Comparison of ENCODE assay signal across 22 mouse cellular contexts in the genomic region with DNA sequence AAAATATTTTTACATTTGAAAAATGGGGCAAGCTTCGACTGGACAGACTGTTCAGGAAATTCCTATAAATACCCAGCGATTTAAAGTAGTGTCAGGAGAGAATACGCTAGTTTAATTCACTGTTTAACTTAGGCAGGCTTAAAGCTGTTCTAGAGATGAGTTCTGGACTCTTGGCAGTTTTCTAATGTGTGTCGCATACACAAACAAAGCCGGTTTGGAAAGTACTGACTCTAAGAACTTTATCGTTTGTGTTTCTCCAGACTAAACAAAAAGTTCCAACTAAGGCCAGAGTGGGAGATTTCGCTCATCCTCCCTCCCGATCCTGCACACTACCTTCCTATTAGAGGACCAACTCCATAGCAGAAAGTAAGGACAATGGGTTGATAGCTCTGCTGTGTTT.
DNase-seq lines count a peak whose midpoint lies in the region; ATAC-seq and TF ChIP-seq lines count a peak whose summit lies in the region.
"Had no signal": no experiment of that assay in that cellular context is flagged by ENCODE, and none has a peak within 500 bp of the region (broad histone marks: within the 10 kb centered on the region; RNA-seq: fewer than 3 reads in every experiment).

No protein-coding gene starts in this region.

- 0 out of 2 replicates have a peak overlapping the region, but pooled peaks have one; percentile 23 for H3K27ac ChIP-seq in heart, adult 2 months
- H3K27ac ChIP-seq in heart, embryonic 10.5 days, result no peak overlapping the region
- H3K27ac ChIP-seq in heart, postnatal 0 days (ENCODE audit: low read depth), result no peak overlapping the region
- peak overlapping the region; percentile 62 for H3K27ac ChIP-seq in lung, embryonic 15.5 days
- no peak overlapping the region; the same call in 1 of the 2 replicates for H3K27ac ChIP-seq in stomach, embryonic 16.5 days (ENCODE audit: low read length)
- H3K27ac ChIP-seq: embryonic facial prominence, embryonic 10.5 days; gastrocnemius, adult 2 months; hindbrain, embryonic 12.5 days had no signal

- no peaks in the 10 kb centered on the region for H3K27me3 ChIP-seq in heart, adult 2 months (ENCODE audit: control insufficient read depth, insufficient read depth, low read length)
- H3K27me3 ChIP-seq in heart, embryonic 10.5 days (ENCODE audit: insufficient read depth, poor library complexity, severe bottlenecking), result no peaks in the 10 kb centered on the region
- H3K27me3 ChIP-seq in heart, postnatal 0 days (ENCODE audit: control insufficient read depth, insufficient read depth, low read length), result no peaks in the 10 kb centered on the region
- no peaks in the 10 kb centered on the region for H3K27me3 ChIP-seq in lung, embryonic 15.5 days
- no peaks in the 10 kb centered on the region for H3K27me3 ChIP-seq in stomach, embryonic 16.5 days (ENCODE audit: control insufficient read depth, insufficient read depth, low read length)
- H3K27me3 ChIP-seq: hindbrain, embryonic 12.5 days had no signal

- TF ChIP-seq POLR2A in heart, adult 2 months (IDR thresholded peaks at IDR 0.05; ENCODE audit: insufficient read depth, low read depth, low read length), result no peak

- no peaks in the 10 kb centered on the region for H3K79me2 ChIP-seq in heart, adult 2 months (replicated peaks; ENCODE audit: control insufficient read depth, insufficient read depth, low read length)

- no peak for ATAC-seq in heart, postnatal 0 days (ENCODE audit: insufficient read depth, low read depth)
- ATAC-seq in lung, embryonic 15.5 days (ENCODE audit: borderline replicate concordance, extremely low read depth, low FRiP score, low TSS enrichment), result peak; percentile 55; the same call in 1 of the 2 replicates
- 0 out of 2 replicates have a peak, but pooled peaks have one; percentile 17 for ATAC-seq in stomach, embryonic 16.5 days (ENCODE audit: insufficient read depth, low FRiP score)
- ATAC-seq: CD4-positive, CD25-positive, alpha-beta regulatory T cell, adult 4 months; forebrain, embryonic 14.5 days; hindbrain, embryonic 16.5 days; inflammation-experienced regulatory T-cells, adult 6 months had no signal

- 0 out of 2 replicates have a peak, but pooled peaks cover 4% of the 10 kb centered on the region for H3K9me3 ChIP-seq in heart, embryonic 10.5 days
- H3K9me3 ChIP-seq in heart, postnatal 0 days (replicated peaks; ENCODE audit: control insufficient read depth, low read length), result no peaks in the 10 kb centered on the region
- no peaks in the 10 kb centered on the region for H3K9me3 ChIP-seq in lung, embryonic 15.5 days
- no peaks in the 10 kb centered on the region for H3K9me3 ChIP-seq in stomach, embryonic 16.5 days (replicated peaks; ENCODE audit: control insufficient read depth, low read length)
- H3K9me3 ChIP-seq: G1E; hindbrain, embryonic 12.5 days had no signal

- no peak overlapping the region for H3K4me2 ChIP-seq in heart, postnatal 0 days (ENCODE audit: low read depth, low read length)
- H3K4me2 ChIP-seq in lung, embryonic 15.5 days, result no peak overlapping the region
- H3K4me2 ChIP-seq in stomach, embryonic 16.5 days (ENCODE audit: low read depth, low read length), result no peak overlapping the region
- H3K4me2 ChIP-seq: hindbrain, embryonic 12.5 days had no signal

- no peak overlapping the region for H3K9ac ChIP-seq in heart, adult 2 months (ENCODE audit: low read depth, low read length)
- no peak overlapping the region for H3K9ac ChIP-seq in heart, postnatal 0 days (replicated peaks; ENCODE audit: low read depth, low read length)
- no peak overlapping the region for H3K9ac ChIP-seq in lung, embryonic 15.5 days
- no peak overlapping the region for H3K9ac ChIP-seq in stomach, embryonic 16.5 days (ENCODE audit: low read length)
- H3K9ac ChIP-seq: hindbrain, embryonic 12.5 days had no signal

- no peak overlapping the region for H3K4me3 ChIP-seq in heart, adult 2 months
- no peak overlapping the region for H3K4me3 ChIP-seq in heart, embryonic 10.5 days
- no peak overlapping the region for H3K4me3 ChIP-seq in heart, postnatal 0 days (ENCODE audit: low read depth, low read length)
- no peak overlapping the region for H3K4me3 ChIP-seq in lung, embryonic 15.5 days
- no peak overlapping the region for H3K4me3 ChIP-seq in stomach, embryonic 16.5 days (replicated peaks; ENCODE audit: low read length)
- H3K4me3 ChIP-seq: embryonic facial prominence, embryonic 10.5 days; gastrocnemius, adult 2 months; hindbrain, embryonic 12.5 days had no signal

- no peak for TF ChIP-seq EP300 in heart, adult 2 months (IDR thresholded peaks at IDR 0.05; ENCODE audit: insufficient read depth, low read depth, low read length)
- TF ChIP-seq EP300 in heart, postnatal 0 days (IDR thresholded peaks at IDR 0.05; ENCODE audit: low read depth), result no peak

- no peaks in the 10 kb centered on the region for H3K36me3 ChIP-seq in heart, adult 2 months (ENCODE audit: control insufficient read depth, insufficient read depth, low read length)
- no peaks in the 10 kb centered on the region for H3K36me3 ChIP-seq in heart, embryonic 10.5 days
- H3K36me3 ChIP-seq in heart, postnatal 0 days (replicated peaks; ENCODE audit: control insufficient read depth, insufficient read depth, low read length), result no peaks in the 10 kb centered on the region
- H3K36me3 ChIP-seq in lung, embryonic 15.5 days, result no peaks in the 10 kb centered on the region
- H3K36me3 ChIP-seq in stomach, embryonic 16.5 days (ENCODE audit: control insufficient read depth, insufficient read depth, low read length), result no peaks in the 10 kb centered on the region
- H3K36me3 ChIP-seq: embryonic facial prominence, embryonic 10.5 days; G1E; hindbrain, embryonic 12.5 days had no signal

- DNase-seq in heart, adult 2 months, result no peak
- DNase-seq in heart, embryonic 10.5 days (ENCODE audit: low spot score), result no peak
- peak; percentile 51 for DNase-seq in heart, postnatal 0 days (ENCODE audit: low spot score)
- no peak for DNase-seq in heart, postnatal 36 days
- DNase-seq in lung, postnatal 4 days, result no peak
- DNase-seq: adrenal gland, adult 8-10 months; adrenal gland, postnatal 36 days; B cell, adult 2 months; cerebellum, adult 2 months; cerebellum, postnatal 10 days; gastrocnemius, adult 2 months; gastrocnemius, postnatal 25 days; heart, postnatal 4 days had no signal

- WGBS in heart, adult 2 months, result 73% methylated on average over 8 of the region's 8 CpGs
- WGBS in heart, embryonic 10.5 days, result 82% methylated on average over 8 of the region's 8 CpGs
- WGBS in heart, postnatal 0 days, result 71% methylated on average over 8 of the region's 8 CpGs
- 39% methylated on average over 8 of the region's 8 CpGs for WGBS in lung, embryonic 15.5 days
- 50% methylated on average over 8 of the region's 8 CpGs for whole genome bisulfite sequencing in stomach, embryonic 16.5 days

- no peak for TF ChIP-seq CTCF in heart, adult 2 months (IDR thresholded peaks at IDR 0.05)
- no peak for TF ChIP-seq CTCF in heart, postnatal 0 days (IDR thresholded peaks at IDR 0.05; ENCODE audit: low read depth)

- peaks cover 1% of the 10 kb centered on the region for H3K4me1 ChIP-seq in heart, adult 2 months (ENCODE audit: control insufficient read depth, insufficient read depth, low read length)
- no peaks in the 10 kb centered on the region for H3K4me1 ChIP-seq in heart, embryonic 10.5 days
- H3K4me1 ChIP-seq in heart, postnatal 0 days (ENCODE audit: control insufficient read depth, insufficient read depth), result no peaks in the 10 kb centered on the region
- peaks cover 26% of the 10 kb centered on the region; the same call in 1 of the 2 replicates for H3K4me1 ChIP-seq in lung, embryonic 15.5 days
- H3K4me1 ChIP-seq in stomach, embryonic 16.5 days (ENCODE audit: control insufficient read depth, insufficient read depth, low read length), result peaks cover 7% of the 10 kb centered on the region
- H3K4me1 ChIP-seq: embryonic facial prominence, embryonic 10.5 days; hindbrain, embryonic 12.5 days had no signal

- intact Hi-C loops in heart, adult 2 months (cut with DNase I), result no loop called here
- intact Hi-C loops in heart, postnatal 36 days (cut with DNase I), result no loop called here

Comparison
In these comparisons a context has a peak if more than half of its experiments do, and no peak if none do; other contexts are left out.
1. H3K27ac ChIP-seq: peak in heart, adult 2 months (single experiment) and lung, embryonic 15.5 days (single experiment); none in heart, embryonic 10.5 days (single experiment), heart, postnatal 0 days (single experiment) and stomach, embryonic 16.5 days (single experiment).